Mouse (Mus musculus) kidney, embryonic 16.5 days (tissue): ENCODE data around the gene Coil. TPM values are rescaled to one million over a fixed set of nuclear protein-coding genes. Genes with fewer than 3 reads are reported as not detected.
"Not testable (repeated sequence)": the region's sequence is repeated elsewhere in the genome, so short reads cannot be mapped to it uniquely, and the experiment has no call there.

Experiments
- ATAC-seq: fragments of 200-750 bp; cut with Nextera tagmentation; 2 replicates; pipeline ENCODE4 v1.8.0; 2017; ENCODE audit warnings: moderate TSS enrichment; ENCODE audit not compliant: low FRiP score, low TSS enrichment
- H3K27ac ChIP-seq: fragments of 300-500 bp; sonication (generic); 2 replicates; pipeline ENCODE4 v1.5.1; 2014; ENCODE audit warnings: low read length
- H3K27me3 ChIP-seq: fragments of 300-500 bp; sonication (generic); 2 replicates; pipeline ENCODE4 v1.6.1; 2014; ENCODE audit warnings: low read length, control low read depth, mixed read lengths; ENCODE audit not compliant: insufficient read depth
- H3K36me3 ChIP-seq: fragments of 300-500 bp; sonication (generic); 2 replicates; pipeline ENCODE4 v1.6.1; 2014; ENCODE audit warnings: low read length, control low read depth, mixed read lengths; ENCODE audit not compliant: insufficient read depth
- H3K4me1 ChIP-seq: fragments of 300-500 bp; sonication (generic); 2 replicates; pipeline ENCODE4 v1.6.1; 2014; ENCODE audit warnings: low read length, control low read depth, mixed read lengths; ENCODE audit not compliant: insufficient read depth
- H3K4me2 ChIP-seq: fragments of 300-500 bp; sonication (generic); replicated peaks from 2 replicates; pipeline ENCODE4 v1.6.1; 2014; ENCODE audit warnings: low read depth, low read length
- H3K4me3 ChIP-seq: fragments of 300-500 bp; sonication (generic); 2 replicates; pipeline ENCODE4 v1.5.1; 2014; ENCODE audit warnings: mild to moderate bottlenecking, low read length
- H3K9ac ChIP-seq: fragments of 300-500 bp; sonication (generic); replicated peaks from 2 replicates; pipeline ENCODE4 v1.6.1; 2014; ENCODE audit warnings: low read length
- H3K9me3 ChIP-seq: fragments of 300-500 bp; sonication (generic); 2 replicates; pipeline ENCODE4 v1.6.1; 2016; ENCODE audit warnings: low read length, control low read depth
- WGBS: fragments of 180-500 bp; shearing (Covaris S2); extraction: QIAGEN DNeasy Blood & Tissue Kit; methylation state at CpG from one replicate; pipeline ENCODE4 v1.1.7; 2014; 5-methylcytosine and 5-hydroxymethylcytosine counted together
- polyA plus RNA-seq: library from polyadenylated mRNA; unstranded; fragments of >200 nt; fragmentation: Nextera tagmentation; extraction: Ambion mirVana; gene quantifications from 2 replicates; pipeline ENCODE4 v1.2.1, GENCODE M21; 2015

Coil gene
- polyA plus RNA-seq, 1 experiment from 2014 or later: 17.4 TPM

GRCm38 (mm10) chr11:89027955-89028361 is 57.9 kb downstream of the Coil start:
- Histone ChIP-seq H3K4me2 (no peak overlapping the region), H3K4me1 (peaks cover 12% of the 10 kb centered on the region), H3K36me3 (no peaks in the 10 kb centered on the region), H3K27ac (no peak overlapping the region), H3K4me3 (no peak overlapping the region), H3K9me3 (no peaks in the 10 kb centered on the region), H3K27me3 (no peaks in the 10 kb centered on the region), H3K9ac (no peak overlapping the region)
- ATAC-seq: no peak
- 64% methylated on average over 10 of the region's 10 CpGs for WGBS

GRCm38 (mm10) chr11:89028871-89029405 is 58.9 kb downstream of the Coil start:
- 0 out of 2 replicates have a peak overlapping the region, but pooled peaks have one; percentile 34 for H3K27ac ChIP-seq
- H3K9me3 ChIP-seq: no peaks in the 10 kb centered on the region
- no peak overlapping the region for H3K4me2 ChIP-seq
- H3K27me3 ChIP-seq: no peaks in the 10 kb centered on the region
- no peak overlapping the region for H3K9ac ChIP-seq
- no peaks in the 10 kb centered on the region for H3K36me3 ChIP-seq
- peaks cover 12% of the 10 kb centered on the region for H3K4me1 ChIP-seq
- ATAC-seq: no peak
- H3K4me3 ChIP-seq: no peak overlapping the region
- 48% methylated on average over 10 of the region's 10 CpGs for WGBS

- Histone ChIP-seq H3K9ac (no peak overlapping the region), H3K4me3 (no peak overlapping the region), H3K4me2 (no peak overlapping the region), H3K36me3 (no peaks in the 10 kb centered on the region), H3K9me3 (no peaks in the 10 kb centered on the region), H3K27me3 (no peaks in the 10 kb centered on the region), H3K4me1 (0 out of 2 replicates have a peak, but pooled peaks cover 5% of the 10 kb centered on the region), H3K27ac (no peak overlapping the region)
- WGBS: 78% methylated on average over 6 of the region's 6 CpGs
- ATAC-seq: no peak
Measured at GRCm38 (mm10) chr11:89030552-89030951, 60.5 kb downstream of the Coil start.

GRCm38 (mm10) chr11:89031189-89031588 is 61.1 kb downstream of the Coil start:
- Histone ChIP-seq H3K4me1 (0 out of 2 replicates have a peak, but pooled peaks cover 5% of the 10 kb centered on the region), H3K9me3 (no peaks in the 10 kb centered on the region), H3K4me3 (no peak overlapping the region), H3K27me3 (no peaks in the 10 kb centered on the region), H3K4me2 (no peak overlapping the region), H3K36me3 (no peaks in the 10 kb centered on the region), H3K27ac (no peak overlapping the region), H3K9ac (no peak overlapping the region)
- WGBS: 26% methylated on average over 1 of the region's 1 CpGs
- peak; percentile 57; the same call in 1 of the 2 replicates for ATAC-seq

GRCm38 (mm10) chr11:89034592-89034991 is 64.5 kb downstream of the Coil start:
- Histone ChIP-seq H3K27ac (no peak overlapping the region), H3K9me3 (no peaks in the 10 kb centered on the region), H3K27me3 (no peaks in the 10 kb centered on the region), H3K4me1 (no peaks in the 10 kb centered on the region), H3K4me3 (no peak overlapping the region), H3K36me3 (peaks cover 3% of the 10 kb centered on the region; the same call in 1 of the 2 replicates), H3K9ac (no peak overlapping the region), H3K4me2 (no peak overlapping the region)
- ATAC-seq: no peak

- Histone ChIP-seq H3K9me3 (no peaks in the 10 kb centered on the region), H3K4me2 (no peak overlapping the region), H3K4me1 (no peaks in the 10 kb centered on the region), H3K9ac (no peak overlapping the region), H3K27me3 (no peaks in the 10 kb centered on the region), H3K36me3 (peaks cover 13% of the 10 kb centered on the region), H3K27ac (no peak overlapping the region), H3K4me3 (no peak overlapping the region)
- WGBS: 76% methylated on average over 3 of the region's 3 CpGs
- no peak for ATAC-seq
Measured at GRCm38 (mm10) chr11:89035552-89035951, 65.5 kb downstream of the Coil start.

- H3K36me3 ChIP-seq: peaks cover 34% of the 10 kb centered on the region
- WGBS: 89% methylated on average over 6 of the region's 6 CpGs
Measured at GRCm38 (mm10) chr11:89038496-89038895, 68.4 kb downstream of the Coil start.

GRCm38 (mm10) chr11:89039325-89039724 is 69.3 kb downstream of the Coil start:
- no peak overlapping the region for H3K27ac ChIP-seq
- H3K27me3 ChIP-seq: no peaks in the 10 kb centered on the region
- H3K4me2 ChIP-seq: no peak overlapping the region
- peaks cover 35% of the 10 kb centered on the region for H3K36me3 ChIP-seq
- no peaks in the 10 kb centered on the region for H3K9me3 ChIP-seq
- H3K9ac ChIP-seq: no peak overlapping the region
- no peaks in the 10 kb centered on the region for H3K4me1 ChIP-seq
- no peak overlapping the region for H3K4me3 ChIP-seq
- 37% methylated on average over 3 of the region's 3 CpGs for WGBS
- ATAC-seq: no peak

More at GRCm38 (mm10) chr11:89038496-89038895, 68.4 kb downstream of the Coil start:
- H3K4me2 ChIP-seq: no peak overlapping the region
- no peak overlapping the region for H3K27ac ChIP-seq
- H3K9me3 ChIP-seq: no peaks in the 10 kb centered on the region
- H3K4me3 ChIP-seq: no peak overlapping the region
- ATAC-seq: no peak
- H3K27me3 ChIP-seq: no peaks in the 10 kb centered on the region
- H3K4me1 ChIP-seq: no peaks in the 10 kb centered on the region
- no peak overlapping the region for H3K9ac ChIP-seq

GRCm38 (mm10) chr11:89041073-89041472 is 71.0 kb downstream of the Coil start:
- 90% methylated on average over 6 of the region's 7 CpGs for WGBS
- ATAC-seq, H3K4me3 ChIP-seq, H3K4me1 ChIP-seq, H3K27ac ChIP-seq, H3K27me3 ChIP-seq, H3K4me2 ChIP-seq, H3K9ac ChIP-seq: not testable (repeated sequence)
- H3K36me3 ChIP-seq: peaks cover 52% of the 10 kb centered on the region
- peaks cover 11% of the 10 kb centered on the region for H3K9me3 ChIP-seq
